Mouse (Mus musculus): Measurements from ENCODE around the gene Mmaa. TPM values are rescaled to one million over a fixed set of nuclear protein-coding genes. Genes with fewer than 3 reads are reported as not detected.

Mmaa gene
- 11.5 and 13.9 TPM in 2 replicates for polyA plus RNA-seq (2014; fragmentation: Nextera tagmentation; extraction: Ambion mirVana)

- peak within 1 kb of the TSS; percentile 65 for H3K9ac ChIP-seq (replicated peaks; ENCODE audit: low read depth, low read length)
- H3K9me3 ChIP-seq (ENCODE audit: control insufficient read depth, low read depth, low read length) = no peaks in the 10 kb centered on the region
- peak within 1 kb of the TSS; percentile 59 for H3K4me3 ChIP-seq (ENCODE audit: low read depth, low read length)
- H3K27ac ChIP-seq (ENCODE audit: low read length) = peak within 1 kb of the TSS; percentile 98
- H3K36me3 ChIP-seq (ENCODE audit: control insufficient read depth, insufficient read depth, low read length) = no peaks in the 10 kb centered on the region
- H3K27me3 ChIP-seq (ENCODE audit: control insufficient read depth, insufficient read depth, low read length) = no peaks in the 10 kb centered on the region
- peak; percentile 97 for ATAC-seq (ENCODE audit: insufficient number of reproducible peaks, insufficient read depth, low FRiP score, low read depth)
- peaks cover 13% of the 10 kb centered on the region; the same call in 1 of the 2 replicates for H3K4me1 ChIP-seq (ENCODE audit: control insufficient read depth, insufficient read depth, low read length)
- under 1% methylated on average over 66 of the region's 74 CpGs for WGBS
- H3K4me2 ChIP-seq (replicated peaks; ENCODE audit: low read depth, low read length) = peak within 1 kb of the TSS; percentile 67
Measured at GRCm38 (mm10) chr8:79294610-79295275, at the start of gene Mmaa. Mmaa (minus strand) TSS chr8:79294937.

DNA sequence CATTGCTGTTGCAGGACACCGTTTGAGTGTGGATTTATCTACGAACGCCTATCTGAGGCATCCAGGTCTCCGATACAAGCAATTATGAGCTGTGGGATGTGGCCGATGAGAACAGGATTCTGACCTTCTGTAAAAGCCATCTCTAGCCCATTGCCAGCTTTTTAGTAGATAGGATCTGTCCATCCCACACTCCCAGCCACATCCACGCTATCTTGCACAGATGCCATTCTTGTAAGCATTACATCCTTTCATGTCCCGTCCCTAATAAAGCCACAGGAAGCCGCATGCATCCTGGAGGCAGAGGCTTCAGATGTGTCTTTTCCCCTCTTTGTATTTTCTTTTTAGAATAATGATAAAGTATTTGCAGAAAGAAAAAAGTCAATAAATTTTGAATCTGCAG is 46.5 kb upstream of the Mmaa start:
- Histone ChIP-seq H3K4me3 (ENCODE audit: low read depth, low read length) (no peak overlapping the region), H3K27ac (ENCODE audit: low read length) (no peak overlapping the region), H3K4me2 (replicated peaks; ENCODE audit: low read depth, low read length) (no peak overlapping the region), H3K27me3 (ENCODE audit: control insufficient read depth, insufficient read depth, low read length) (no peaks in the 10 kb centered on the region), H3K9me3 (ENCODE audit: control insufficient read depth, low read depth, low read length) (no peaks in the 10 kb centered on the region), H3K9ac (replicated peaks; ENCODE audit: low read depth, low read length) (no peak overlapping the region), H3K4me1 (ENCODE audit: control insufficient read depth, insufficient read depth, low read length) (no peaks in the 10 kb centered on the region), H3K36me3 (ENCODE audit: control insufficient read depth, insufficient read depth, low read length) (peaks cover 36% of the 10 kb centered on the region)
- 90% methylated on average over 8 of the region's 8 CpGs for WGBS
- no peak for ATAC-seq (ENCODE audit: insufficient number of reproducible peaks, insufficient read depth, low FRiP score, low read depth)

GRCm38 (mm10) chr8:79339555-79339954 is 44.8 kb upstream of the Mmaa start:
- no peaks in the 10 kb centered on the region for H3K9me3 ChIP-seq (ENCODE audit: control insufficient read depth, low read depth, low read length)
- WGBS = 77% methylated on average over 9 of the region's 9 CpGs
- H3K36me3 ChIP-seq (ENCODE audit: control insufficient read depth, insufficient read depth, low read length) = peaks cover 36% of the 10 kb centered on the region
- H3K27me3 ChIP-seq (ENCODE audit: control insufficient read depth, insufficient read depth, low read length) = no peaks in the 10 kb centered on the region
- H3K4me3 ChIP-seq (ENCODE audit: low read depth, low read length) = no peak overlapping the region
- no peak for ATAC-seq (ENCODE audit: insufficient number of reproducible peaks, insufficient read depth, low FRiP score, low read depth)
- no peak overlapping the region for H3K9ac ChIP-seq (replicated peaks; ENCODE audit: low read depth, low read length)
- H3K27ac ChIP-seq (ENCODE audit: low read length) = no peak overlapping the region
- H3K4me1 ChIP-seq (ENCODE audit: control insufficient read depth, insufficient read depth, low read length) = no peaks in the 10 kb centered on the region
- H3K4me2 ChIP-seq (replicated peaks; ENCODE audit: low read depth, low read length) = no peak overlapping the region

- 63% methylated on average over 10 of the region's 10 CpGs for WGBS
- Histone ChIP-seq H3K4me2 (replicated peaks; ENCODE audit: low read depth, low read length) (no peak overlapping the region), H3K4me1 (ENCODE audit: control insufficient read depth, insufficient read depth, low read length) (no peaks in the 10 kb centered on the region), H3K27me3 (ENCODE audit: control insufficient read depth, insufficient read depth, low read length) (no peaks in the 10 kb centered on the region), H3K4me3 (ENCODE audit: low read depth, low read length) (no peak overlapping the region), H3K36me3 (ENCODE audit: control insufficient read depth, insufficient read depth, low read length) (peaks cover 32% of the 10 kb centered on the region), H3K27ac (ENCODE audit: low read length) (no peak overlapping the region), H3K9ac (replicated peaks; ENCODE audit: low read depth, low read length) (no peak overlapping the region), H3K9me3 (ENCODE audit: control insufficient read depth, low read depth, low read length) (no peaks in the 10 kb centered on the region)
- ATAC-seq (ENCODE audit: insufficient number of reproducible peaks, insufficient read depth, low FRiP score, low read depth) = no peak
Measured at GRCm38 (mm10) chr8:79338619-79339018, 43.9 kb upstream of the Mmaa start.

DNA sequence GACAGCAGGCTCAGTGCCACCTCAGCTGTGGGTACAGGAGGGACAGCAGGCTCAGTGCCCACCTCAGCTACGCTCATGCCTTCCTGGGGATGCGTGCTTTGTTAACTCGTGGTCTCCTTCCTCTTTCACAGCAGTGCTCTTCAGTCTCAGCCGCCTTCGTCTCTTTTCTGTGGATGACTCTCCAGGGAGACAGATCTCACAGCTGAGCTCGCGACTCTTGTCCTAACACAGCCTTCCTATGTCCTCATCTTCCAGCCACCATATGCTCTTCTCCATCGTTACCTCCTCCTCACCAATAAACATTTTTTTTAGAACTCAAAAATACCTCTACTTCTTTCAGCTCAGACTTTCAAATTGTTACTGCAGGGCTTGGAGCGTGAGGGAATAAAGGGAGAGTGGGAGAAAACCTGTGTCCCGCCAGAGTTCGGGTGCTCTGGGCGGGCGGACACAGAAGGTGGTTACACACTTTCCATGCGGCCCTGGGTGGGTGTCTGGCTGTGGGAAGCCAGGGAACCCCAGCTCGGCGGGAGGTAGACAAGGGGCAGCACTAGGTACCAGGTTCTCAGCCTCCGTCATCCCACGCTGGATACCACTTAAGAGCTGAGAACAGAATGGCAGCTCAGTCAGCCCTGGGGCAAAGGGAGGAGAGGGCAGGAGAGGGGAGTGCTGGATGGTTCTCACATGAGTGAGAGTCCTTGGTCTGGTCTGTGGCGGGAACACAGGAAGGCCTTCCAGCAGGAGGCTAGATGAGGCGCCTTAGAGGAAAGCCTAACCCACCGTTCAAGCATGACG is 37.6 kb upstream of the Mmaa start:
- Histone ChIP-seq H3K9ac (replicated peaks; ENCODE audit: low read depth, low read length) (no peak overlapping the region), H3K36me3 (ENCODE audit: control insufficient read depth, insufficient read depth, low read length) (no peaks in the 10 kb centered on the region; the same call in 1 of the 2 replicates), H3K9me3 (ENCODE audit: control insufficient read depth, low read depth, low read length) (no peaks in the 10 kb centered on the region), H3K4me3 (ENCODE audit: low read depth, low read length) (no peak overlapping the region), H3K4me2 (replicated peaks; ENCODE audit: low read depth, low read length) (no peak overlapping the region), H3K27me3 (ENCODE audit: control insufficient read depth, insufficient read depth, low read length) (no peaks in the 10 kb centered on the region), H3K27ac (ENCODE audit: low read length) (no peak overlapping the region), H3K4me1 (ENCODE audit: control insufficient read depth, insufficient read depth, low read length) (no peaks in the 10 kb centered on the region)
- 92% methylated on average over 22 of the region's 22 CpGs for WGBS
- no peak for ATAC-seq (ENCODE audit: insufficient number of reproducible peaks, insufficient read depth, low FRiP score, low read depth)

- no peak overlapping the region for H3K27ac ChIP-seq (ENCODE audit: low read length)
- H3K27me3 ChIP-seq (ENCODE audit: control insufficient read depth, insufficient read depth, low read length) = no peaks in the 10 kb centered on the region
- H3K9me3 ChIP-seq (ENCODE audit: control insufficient read depth, low read depth, low read length) = no peaks in the 10 kb centered on the region
- no peaks in the 10 kb centered on the region for H3K36me3 ChIP-seq (ENCODE audit: control insufficient read depth, insufficient read depth, low read length)
- H3K4me1 ChIP-seq (ENCODE audit: control insufficient read depth, insufficient read depth, low read length) = no peaks in the 10 kb centered on the region
- 91% methylated on average over 2 of the region's 2 CpGs for WGBS
- ATAC-seq (ENCODE audit: insufficient number of reproducible peaks, insufficient read depth, low FRiP score, low read depth) = no peak
- H3K4me3 ChIP-seq (ENCODE audit: low read depth, low read length) = no peak overlapping the region
- no peak overlapping the region for H3K9ac ChIP-seq (replicated peaks; ENCODE audit: low read depth, low read length)
- H3K4me2 ChIP-seq (replicated peaks; ENCODE audit: low read depth, low read length) = no peak overlapping the region
Measured at GRCm38 (mm10) chr8:79331571-79331970, 36.8 kb upstream of the Mmaa start.

- no peak overlapping the region for H3K27ac ChIP-seq (ENCODE audit: low read length)
- no peaks in the 10 kb centered on the region for H3K9me3 ChIP-seq (ENCODE audit: control insufficient read depth, low read depth, low read length)
- H3K9ac ChIP-seq (replicated peaks; ENCODE audit: low read depth, low read length) = no peak overlapping the region
- H3K4me3 ChIP-seq (ENCODE audit: low read depth, low read length) = no peak overlapping the region
- no peaks in the 10 kb centered on the region for H3K36me3 ChIP-seq (ENCODE audit: control insufficient read depth, insufficient read depth, low read length)
- ATAC-seq (ENCODE audit: insufficient number of reproducible peaks, insufficient read depth, low FRiP score, low read depth) = no peak
- no peaks in the 10 kb centered on the region for H3K27me3 ChIP-seq (ENCODE audit: control insufficient read depth, insufficient read depth, low read length)
- 50% methylated on average over 9 of the region's 9 CpGs for WGBS
- H3K4me2 ChIP-seq (replicated peaks; ENCODE audit: low read depth, low read length) = no peak overlapping the region
- no peaks in the 10 kb centered on the region for H3K4me1 ChIP-seq (ENCODE audit: control insufficient read depth, insufficient read depth, low read length)
Measured at GRCm38 (mm10) chr8:79331017-79331416, 36.3 kb upstream of the Mmaa start.

GRCm38 (mm10) chr8:79329735-79330134 is 35.0 kb upstream of the Mmaa start:
- H3K36me3 ChIP-seq (ENCODE audit: control insufficient read depth, insufficient read depth, low read length) = no peaks in the 10 kb centered on the region
- H3K27ac ChIP-seq (ENCODE audit: low read length) = no peak overlapping the region
- no peaks in the 10 kb centered on the region for H3K27me3 ChIP-seq (ENCODE audit: control insufficient read depth, insufficient read depth, low read length)
- ATAC-seq (ENCODE audit: insufficient number of reproducible peaks, insufficient read depth, low FRiP score, low read depth) = no peak
- no peak overlapping the region for H3K4me3 ChIP-seq (ENCODE audit: low read depth, low read length)
- no peak overlapping the region for H3K4me2 ChIP-seq (replicated peaks; ENCODE audit: low read depth, low read length)
- H3K4me1 ChIP-seq (ENCODE audit: control insufficient read depth, insufficient read depth, low read length) = no peaks in the 10 kb centered on the region
- WGBS = 59% methylated on average over 2 of the region's 2 CpGs
- no peak overlapping the region for H3K9ac ChIP-seq (replicated peaks; ENCODE audit: low read depth, low read length)
- no peaks in the 10 kb centered on the region for H3K9me3 ChIP-seq (ENCODE audit: control insufficient read depth, low read depth, low read length)

Measured in stomach, embryonic 14.5 days (tissue).